Mouse (Mus musculus): ENCODE measurements around the gene Colgalt2.

The Colgalt2 gene

GRCm38 (mm10) chr1:152499802-152500201 is 100.2 kb downstream of the Colgalt2 start:
- peak; percentile 35 for DNase-seq

GRCm38 (mm10) chr1:152506175-152506574 is 106.5 kb downstream of the Colgalt2 start:
- no peak for DNase-seq

- DNase-seq = no peak
These were observed 107.1 kb downstream of the Colgalt2 start for GRCm38 (mm10) chr1:152506726-152507125.

- no peak for DNase-seq
These were observed 109.0 kb downstream of the Colgalt2 start for GRCm38 (mm10) chr1:152508481-152509220.

GRCm38 (mm10) chr1:152511237-152511636 is 111.6 kb downstream of the Colgalt2 start:
- DNase-seq = peak; percentile 47

GRCm38 (mm10) chr1:152514256-152514655 is 114.6 kb downstream of the Colgalt2 start:
- no peak for DNase-seq

GRCm38 (mm10) chr1:152517057-152517570 is 117.5 kb downstream of the Colgalt2 start:
- no peak for DNase-seq

- peak; percentile 69 for DNase-seq
These were observed 119.3 kb downstream of the Colgalt2 start for GRCm38 (mm10) chr1:152518971-152519370.

GRCm38 (mm10) chr1:152520798-152521575 is 121.4 kb downstream of the Colgalt2 start:
- DNase-seq = peak; percentile 50

- no peak for DNase-seq
These were observed 122.6 kb downstream of the Colgalt2 start for GRCm38 (mm10) chr1:152522226-152522625.

GRCm38 (mm10) chr1:152523292-152523691 is 123.7 kb downstream of the Colgalt2 start:
- no peak for DNase-seq

GRCm38 (mm10) chr1:152524098-152524892 is 124.7 kb downstream of the Colgalt2 start:
- DNase-seq = no peak

GRCm38 (mm10) chr1:152524987-152525648 is 125.5 kb downstream of the Colgalt2 start:
- peak; percentile 53 for DNase-seq

- DNase-seq = no peak
These were observed 126.5 kb downstream of the Colgalt2 start for GRCm38 (mm10) chr1:152526154-152526553.

- DNase-seq = no peak
These were observed 128.6 kb downstream of the Colgalt2 start for GRCm38 (mm10) chr1:152528214-152528613.

- no peak for DNase-seq
These were observed 129.1 kb downstream of the Colgalt2 start for GRCm38 (mm10) chr1:152528778-152529177.

- DNase-seq = peak; percentile 51
These were observed 131.9 kb downstream of the Colgalt2 start for GRCm38 (mm10) chr1:152531498-152531897.

- peak; percentile 71 for DNase-seq
These were observed 134.9 kb downstream of the Colgalt2 start for GRCm38 (mm10) chr1:152534531-152534930.

- DNase-seq = peak; percentile 50
These were observed 136.9 kb downstream of the Colgalt2 start for GRCm38 (mm10) chr1:152536416-152537018.

- no peak for DNase-seq
These were observed 137.6 kb downstream of the Colgalt2 start for GRCm38 (mm10) chr1:152537186-152537585.

- peak; percentile 82 for DNase-seq
These were observed 139.2 kb downstream of the Colgalt2 start for GRCm38 (mm10) chr1:152538817-152539216.
